Mouse (Mus musculus) CD4-positive, CD25-positive, alpha-beta regulatory T cell, adult 9 weeks (primary cell): ENCODE results near the gene Ssx2ip. TPM values are rescaled to one million over a fixed set of nuclear protein-coding genes. Genes with fewer than 3 reads are reported as not detected.

Experiments used
- polyA plus RNA-seq: library from polyadenylated mRNA; unstranded; fragments of 100-300 nt; shearing (Covaris generic); gene quantifications from one replicate; pipeline ENCODE4 v1.2.1, GENCODE M21; 2017

The Ssx2ip gene
- 0.31 TPM for polyA plus RNA-seq

DNA sequence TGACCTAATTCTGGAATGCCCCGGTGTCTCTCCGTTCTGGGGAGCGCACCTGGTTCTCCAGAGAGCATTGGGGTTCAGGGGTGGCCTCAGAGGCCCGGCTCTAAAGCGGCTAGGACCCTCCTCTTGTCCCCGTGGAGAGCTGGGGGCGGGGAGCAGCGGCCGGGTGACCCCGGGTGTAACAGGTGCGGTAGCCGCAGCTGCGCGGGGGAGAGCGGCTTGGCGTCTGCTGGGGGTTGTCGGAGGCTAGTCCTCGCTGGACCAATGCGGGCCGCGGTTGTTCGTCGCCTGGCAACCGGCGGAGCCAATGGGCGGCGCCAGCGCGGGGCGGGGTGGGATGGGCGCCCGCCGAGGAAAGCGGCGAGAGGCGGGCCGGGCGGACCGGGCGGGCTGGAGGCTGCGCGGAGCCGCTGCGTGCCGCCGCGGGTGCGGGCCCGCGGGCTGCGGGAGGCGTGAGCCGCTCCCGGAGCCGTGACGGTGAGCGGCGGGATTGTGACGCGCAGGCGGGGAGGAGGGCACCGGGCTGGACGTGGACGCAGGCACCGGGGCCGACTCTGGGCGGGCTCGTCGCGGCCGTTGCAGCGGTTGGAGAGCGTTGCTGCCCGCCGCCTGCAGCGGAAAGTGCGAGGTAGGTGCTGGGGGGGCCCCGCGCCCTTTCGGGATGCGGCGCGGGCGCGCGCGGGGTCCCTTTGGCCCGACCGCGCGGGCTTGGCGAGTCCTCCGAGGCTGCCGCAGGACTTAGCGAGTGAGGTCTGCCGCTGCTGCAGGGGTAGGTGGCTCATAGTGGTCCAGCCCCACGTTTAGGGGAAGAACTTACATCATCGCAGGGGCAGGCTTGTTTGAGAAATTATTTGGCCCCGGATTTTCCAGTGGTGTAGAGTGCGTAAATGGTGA is at the start of gene Ssx2ip:
Ssx2ip (plus strand) TSS at position 332 of the 891 bp plus-strand sequence.

GRCm38 (mm10) chr3:146449745-146450250 is 45.4 kb downstream of the Ssx2ip start, which contains the start of gene Ctbs:
Ctbs (plus strand) TSS chr3:146449795.

Other genes with a start within 250 kb of the Ssx2ip start
- gene Lpar3, start 183.7 kb upstream of the Ssx2ip start, polyA plus RNA-seq, result not detected
- 10.1 TPM for gene Ctbs, start 45.2 kb downstream of the Ssx2ip start, polyA plus RNA-seq
- 6.0 TPM for gene Spata1, start 95.1 kb downstream of the Ssx2ip start, polyA plus RNA-seq
- gene Gng5, start 95.2 kb downstream of the Ssx2ip start, polyA plus RNA-seq, result 517 TPM
- gene Rpf1, start 116.8 kb downstream of the Ssx2ip start, polyA plus RNA-seq, result 88.0 TPM
- gene Uox, start 165.8 kb downstream of the Ssx2ip start, polyA plus RNA-seq, result not detected
- not detected for gene Dnase2b, start 211.0 kb downstream of the Ssx2ip start, polyA plus RNA-seq
- gene 4930503B20Rik, start 246.7 kb downstream of the Ssx2ip start, polyA plus RNA-seq, result not detected